Mouse (Mus musculus) midbrain, embryonic 14.5 days (tissue): ENCODE measurements at regions not wholly inside any gene's neighbourhood (a gene's known extent, or its start where the extent isn't known, plus 50 kb on each side); places are given as distances from the start of the nearest gene placed in this dataset.
"Not testable (repeated sequence)": the region's sequence is repeated elsewhere in the genome, so short reads cannot be mapped to it uniquely, and the experiment has no call there.

Source experiments
- ATAC-seq: fragments of 200-750 bp; cut with Nextera tagmentation; 2 replicates; pipeline ENCODE4 v1.8.0; 2017; ENCODE audit warnings: moderate number of reproducible peaks, moderate library complexity; ENCODE audit not compliant: low FRiP score, low TSS enrichment
- DNase-seq: peaks from one replicate; pipeline ENCODE4 v3.0.0-alpha.2; 2015
- H3K27ac ChIP-seq: fragments of 300-500 bp; sonication (generic); replicated peaks from 2 replicates; pipeline ENCODE4 v1.5.1; 2014; ENCODE audit warnings: mild to moderate bottlenecking, low read depth, low read length, moderate library complexity
- H3K27me3 ChIP-seq: fragments of 300-500 bp; sonication (generic); 2 replicates; pipeline ENCODE4 v1.6.1; 2014; ENCODE audit warnings: low read length, control low read depth, mixed read lengths; ENCODE audit not compliant: control insufficient read depth, insufficient read depth
- H3K36me3 ChIP-seq: fragments of 300-500 bp; sonication (generic); 2 replicates; pipeline ENCODE4 v1.6.1; 2014; ENCODE audit warnings: low read length, control low read depth; ENCODE audit not compliant: control insufficient read depth, insufficient read depth
- H3K4me1 ChIP-seq: fragments of 300-500 bp; sonication (generic); 2 replicates; pipeline ENCODE4 v1.6.1; 2014; ENCODE audit warnings: mild to moderate bottlenecking, antibody characterized with exemption, low read length, control low read depth; ENCODE audit not compliant: control insufficient read depth, insufficient read depth
- H3K4me2 ChIP-seq: fragments of 300-500 bp; sonication (generic); 2 replicates; pipeline ENCODE4 v1.6.1; 2014; ENCODE audit warnings: mild to moderate bottlenecking, low read length, moderate library complexity
- H3K4me3 ChIP-seq: fragments of 300-500 bp; sonication (generic); replicated peaks from 2 replicates; pipeline ENCODE4 v1.5.1; 2014; ENCODE audit warnings: low read depth, low read length
- H3K9ac ChIP-seq: fragments of 300-500 bp; sonication (generic); replicated peaks from 2 replicates; pipeline ENCODE4 v1.6.1; 2014; ENCODE audit warnings: mild to moderate bottlenecking, low read length, moderate library complexity
- H3K9me3 ChIP-seq: fragments of 300-500 bp; sonication (generic); 2 replicates; pipeline ENCODE4 v1.6.1; 2016; ENCODE audit warnings: low read length, control low read depth, mixed read lengths; ENCODE audit not compliant: control insufficient read depth
- WGBS: fragments of 180-500 bp; shearing (Covaris S2); extraction: QIAGEN DNeasy Blood & Tissue Kit; methylation state at CpG from one replicate; pipeline ENCODE4 v1.1.7; 2014; 5-methylcytosine and 5-hydroxymethylcytosine counted together

DNA sequence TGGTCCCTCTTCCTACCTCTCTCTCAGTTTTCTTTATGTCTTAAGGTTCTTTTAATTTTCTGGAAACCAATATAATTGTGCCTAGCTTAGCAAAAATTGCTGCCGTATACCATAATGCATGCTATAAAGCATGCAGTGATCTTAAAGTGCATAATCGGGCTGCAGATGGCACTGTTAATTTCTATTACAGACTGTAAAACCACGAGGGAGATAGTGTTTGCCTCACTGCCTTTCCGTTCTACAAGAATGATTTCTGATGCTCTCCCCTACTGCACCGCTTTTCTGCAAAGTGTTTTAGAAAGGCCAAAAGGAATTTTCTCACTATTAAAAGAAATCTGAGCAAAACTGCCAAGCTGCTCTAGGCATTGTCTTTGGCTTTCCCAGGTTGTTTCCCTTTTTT, 357.6 kb downstream of the Tusc1 start:
- H3K27ac ChIP-seq = no peak overlapping the region
- H3K27me3 ChIP-seq = no peaks in the 10 kb centered on the region
- no peak overlapping the region for H3K9ac ChIP-seq
- DNase-seq = peak; percentile 51
- WGBS = 73% methylated on average over 5 of the region's 5 CpGs
- no peak overlapping the region for H3K4me2 ChIP-seq
- no peak overlapping the region for H3K4me3 ChIP-seq
- no peaks in the 10 kb centered on the region for H3K9me3 ChIP-seq
- no peaks in the 10 kb centered on the region for H3K4me1 ChIP-seq
- no peak for ATAC-seq
- H3K36me3 ChIP-seq = no peaks in the 10 kb centered on the region

DNA sequence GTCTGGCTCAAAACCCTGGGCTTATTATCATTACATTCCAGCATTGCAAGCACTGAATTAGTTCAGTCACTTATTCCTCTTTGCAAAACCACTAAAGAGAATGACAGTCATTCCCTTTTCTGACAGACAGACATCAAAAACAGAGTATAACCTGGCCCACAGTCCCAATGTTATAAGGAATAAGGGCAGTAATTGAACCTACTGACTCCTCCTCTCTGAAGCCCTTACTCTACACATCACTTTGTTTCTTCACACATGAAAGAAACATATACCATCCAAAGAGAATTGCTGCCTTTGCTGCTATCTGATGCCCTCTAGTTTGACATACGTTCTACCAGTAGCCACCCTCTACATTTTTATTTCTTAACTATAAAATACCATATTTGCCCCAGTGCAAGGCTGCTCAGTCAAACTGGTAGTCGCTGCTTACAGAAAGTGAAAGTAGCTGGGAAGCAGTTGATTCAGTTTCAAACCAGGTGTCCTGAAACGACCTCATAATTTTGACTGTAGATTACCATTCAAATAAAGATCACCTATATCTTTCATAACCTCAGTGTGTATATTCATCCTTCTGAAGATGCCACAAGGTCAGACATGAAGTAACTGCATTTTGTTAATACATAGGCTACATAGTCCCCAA, 393.1 kb downstream of the Tusc1 start:
- WGBS = 84% methylated on average over 3 of the region's 3 CpGs
- Histone ChIP-seq H3K9ac (no peak overlapping the region), H3K9me3 (no peaks in the 10 kb centered on the region), H3K36me3 (no peaks in the 10 kb centered on the region), H3K4me3 (no peak overlapping the region), H3K4me2 (no peak overlapping the region), H3K27ac (no peak overlapping the region), H3K27me3 (no peaks in the 10 kb centered on the region), H3K4me1 (no peaks in the 10 kb centered on the region)
- ATAC-seq (no peak), DNase-seq (no peak)

DNA sequence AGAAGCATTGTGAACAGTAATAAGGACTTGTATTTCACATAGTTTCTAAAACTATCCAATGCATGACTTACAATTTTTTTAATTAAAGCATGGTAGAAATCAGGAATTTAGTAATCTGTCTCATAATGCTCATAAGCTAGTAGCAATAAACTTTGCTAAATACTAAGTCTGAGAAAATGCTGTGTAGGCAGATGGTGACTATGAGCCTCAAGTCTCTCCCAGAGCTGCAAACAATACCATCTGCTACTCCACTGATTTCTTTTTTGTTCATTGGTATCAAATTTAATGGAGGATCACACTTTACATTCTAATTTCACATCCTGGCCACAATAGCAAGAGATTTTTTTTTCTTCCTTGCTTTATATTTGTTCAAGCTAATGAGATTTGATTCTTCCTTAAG, 404.0 kb downstream of the Tusc1 start:
- no peak for ATAC-seq
- H3K9ac ChIP-seq = no peak overlapping the region
- H3K4me1 ChIP-seq = no peaks in the 10 kb centered on the region
- H3K4me2 ChIP-seq = no peak overlapping the region
- no peak for DNase-seq
- H3K36me3 ChIP-seq = no peaks in the 10 kb centered on the region
- no peak overlapping the region for H3K4me3 ChIP-seq
- H3K9me3 ChIP-seq = no peaks in the 10 kb centered on the region
- no peak overlapping the region for H3K27ac ChIP-seq
- no peaks in the 10 kb centered on the region for H3K27me3 ChIP-seq

DNA sequence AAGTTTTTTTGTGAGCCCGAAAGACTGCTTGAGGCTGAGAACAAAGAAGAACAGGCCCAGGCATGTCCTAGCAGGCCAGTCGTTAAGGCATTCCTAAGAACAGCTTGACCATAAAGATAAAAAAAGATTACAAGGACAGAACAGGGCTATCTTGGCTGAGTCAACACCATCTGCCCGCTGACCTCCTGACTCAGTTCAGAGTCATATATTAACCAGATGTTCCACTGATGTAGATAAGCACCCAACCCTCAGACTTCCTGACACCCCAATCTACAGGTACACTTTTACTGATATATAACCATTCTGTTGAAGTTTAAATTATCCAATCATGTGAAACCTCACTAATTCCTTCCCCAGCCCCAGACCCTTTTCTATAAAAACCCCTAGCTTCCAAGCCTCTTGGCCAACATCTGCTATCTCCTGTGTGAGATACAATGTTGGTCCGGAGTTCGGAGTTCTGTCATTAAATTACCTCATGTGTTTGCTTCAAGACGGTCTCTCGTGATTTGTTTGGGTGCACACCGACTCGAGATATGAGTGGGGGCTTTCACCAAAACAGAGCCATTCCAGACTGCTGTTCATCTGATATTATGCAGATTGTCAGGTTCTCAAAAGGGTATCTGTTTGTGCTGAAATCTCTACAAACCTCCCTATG, 413.8 kb downstream of the Tusc1 start:
- Histone ChIP-seq H3K4me3 (no peak overlapping the region), H3K4me2 (no peak overlapping the region), H3K9me3 (no peaks in the 10 kb centered on the region), H3K27ac (no peak overlapping the region), H3K4me1 (no peaks in the 10 kb centered on the region), H3K36me3 (no peaks in the 10 kb centered on the region), H3K27me3 (no peaks in the 10 kb centered on the region), H3K9ac (no peak overlapping the region)
- 94% methylated on average over 9 of the region's 9 CpGs for WGBS
- ATAC-seq = no peak
- DNase-seq = no peak

DNA sequence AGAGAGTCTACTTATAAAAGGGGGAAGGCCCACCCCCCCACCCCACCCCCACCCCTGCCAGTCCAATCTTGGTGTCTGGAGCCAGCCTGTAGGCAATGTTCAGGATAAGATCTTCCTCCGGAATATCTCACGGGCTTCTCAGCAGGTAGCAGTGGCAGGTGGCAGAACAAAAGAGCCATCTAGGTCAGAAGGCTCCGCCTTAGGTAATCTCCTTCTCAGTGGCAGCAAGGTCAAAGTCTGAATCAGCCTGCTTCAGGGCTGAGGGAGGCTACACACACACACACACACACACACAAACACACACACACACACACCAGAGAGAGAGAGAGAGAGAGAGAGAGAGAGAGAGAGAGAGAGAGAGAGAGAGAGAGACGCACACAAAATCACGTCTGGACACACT, 431.8 kb downstream of the Tusc1 start:
- not testable (repeated sequence) for H3K9ac ChIP-seq, H3K4me3 ChIP-seq, H3K27me3 ChIP-seq, H3K4me2 ChIP-seq, H3K36me3 ChIP-seq, H3K4me1 ChIP-seq, H3K9me3 ChIP-seq, DNase-seq, ATAC-seq, H3K27ac ChIP-seq
- WGBS = 53% methylated on average over 5 of the region's 5 CpGs
